Mouse (Mus musculus) testis, adult 2 months (tissue): ENCODE results near the gene Hist3h2ba.

Experiments
- CTCF ChIP-seq: fragments of 200-500 bp; IDR thresholded peaks from 2 replicates; pipeline ENCODE4 v1.5.1; 2012; ENCODE audit warnings: low read depth, mild to moderate bottlenecking, inconsistent platforms, low read length, moderate library complexity; ENCODE audit not compliant: control insufficient read depth, insufficient read depth, insufficient replicate concordance
- POLR2A ChIP-seq: fragments of 200-500 bp; IDR thresholded peaks from 2 replicates; pipeline ENCODE4 v1.6.1; 2012; ENCODE audit warnings: low read depth, mild to moderate bottlenecking, inconsistent platforms, low read length, moderate library complexity; ENCODE audit not compliant: control insufficient read depth

DNA sequence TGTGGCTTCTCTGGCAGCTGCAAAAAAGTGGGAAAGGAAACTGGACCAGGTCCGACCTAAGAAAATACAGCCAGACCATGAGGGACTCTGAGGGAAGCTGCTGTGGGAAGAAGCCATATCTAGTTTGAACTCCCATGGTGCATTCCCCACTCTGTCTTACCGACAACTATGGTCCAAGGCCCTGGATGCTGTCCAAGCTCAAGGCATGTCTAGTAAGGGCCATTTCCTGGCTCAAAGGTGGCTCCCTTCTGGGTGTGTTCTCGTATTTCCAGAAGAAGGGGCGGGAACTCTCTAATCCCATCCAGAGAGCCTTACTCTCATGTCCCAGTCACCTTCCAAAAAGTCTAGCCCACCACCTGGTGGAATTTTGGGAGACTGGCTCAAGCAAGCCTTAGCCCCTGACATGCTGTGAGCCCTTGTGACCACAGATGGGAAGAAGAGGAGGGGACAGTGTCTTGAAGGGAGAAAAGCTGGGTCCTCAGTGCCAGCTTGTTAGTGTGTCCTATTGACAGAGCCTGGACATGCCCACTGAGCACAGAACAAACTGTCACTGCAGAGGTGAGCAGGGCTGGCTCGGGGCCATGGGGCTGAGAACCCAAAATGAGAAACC lies 31.8 kb downstream of the Hist3h2ba start:
- TF ChIP-seq CTCF (no peak), POLR2A (no peak)
